Mouse (Mus musculus): ENCODE measurements around the gene Agpat3.

DNA sequence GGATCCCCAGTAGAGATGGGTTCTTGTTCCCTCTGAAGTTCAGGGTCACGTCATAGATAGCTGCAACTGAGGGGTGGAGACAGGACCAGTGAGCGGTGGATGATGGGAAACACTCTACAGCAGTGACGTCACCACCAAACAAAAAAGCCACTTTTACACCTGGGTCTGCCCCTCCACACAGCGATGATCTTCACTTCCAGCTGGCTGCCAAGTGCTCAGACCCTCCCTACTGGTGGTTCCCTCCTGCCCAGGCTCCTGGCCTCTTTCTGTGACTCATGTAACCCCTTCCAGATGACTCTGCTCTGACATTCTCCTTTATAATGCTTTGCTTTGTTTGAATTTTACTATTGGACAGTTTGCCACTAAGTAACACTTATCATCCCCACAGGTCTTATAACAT lies 69.9 kb downstream of the Agpat3 start:
- TF ChIP-seq GATA1 (IDR thresholded peaks at IDR 0.05; ENCODE audit: low read length) (no peak), TAL1 (IDR thresholded peaks at IDR 0.05; ENCODE audit: low read length) (no peak)
